Mouse (Mus musculus): ENCODE measurements around the gene G3bp2. TPM values are rescaled to one million over a fixed set of nuclear protein-coding genes. Genes with fewer than 3 reads are reported as not detected.
"Not testable (repeated sequence)": the region's sequence is repeated elsewhere in the genome, so short reads cannot be mapped to it uniquely, and the experiment has no call there.

G3bp2 gene
- 10 to 100 TPM; 57.0 to 61.2 TPM for total RNA-seq (2021)
- 14.6 and 27.5 TPM in 2 replicates for polyA plus RNA-seq (2012; rRNA removed)
- long read RNA-seq, full-length matches to known transcripts, result 49 of 97 reads
- long read RNA-seq, partial matches to known transcripts, result 8 of 97 reads
- long read RNA-seq, other reads (novel, unspliced or antisense), result 40 of 97 reads

DNA sequence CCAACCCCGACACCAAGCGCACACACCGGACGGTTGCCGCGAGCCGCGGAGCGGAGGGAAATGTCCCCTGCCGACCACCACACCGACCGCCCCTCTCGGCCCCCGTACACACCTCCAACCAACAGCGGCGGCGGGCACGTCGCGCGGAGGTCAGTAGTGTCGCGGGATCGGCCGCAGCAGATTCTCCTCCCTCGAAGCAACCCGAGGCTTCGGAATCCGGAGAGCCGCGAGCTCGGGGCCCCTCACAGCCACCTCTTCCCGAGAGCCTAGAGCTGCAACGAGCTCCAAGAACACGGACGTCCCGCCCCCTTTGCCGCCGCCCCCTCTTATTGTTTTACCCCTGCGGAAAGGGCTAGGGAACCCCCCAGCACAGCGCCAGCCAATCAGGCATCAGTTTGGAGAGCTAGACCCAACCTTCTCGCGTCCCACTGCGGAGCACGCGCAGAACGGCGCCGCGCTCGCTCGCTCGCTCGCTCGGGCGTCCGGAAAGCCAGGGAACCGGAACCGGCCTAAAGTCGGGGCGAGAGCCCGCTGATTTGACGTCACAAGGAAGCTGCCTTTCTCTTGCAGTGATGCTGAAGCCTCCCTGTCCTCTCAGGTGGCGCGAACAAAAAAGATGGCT is at the start of gene G3bp2:
Gene G3bp2, minus strand, starts transcription at position 303 of the 622 bp plus-strand sequence.
- peak; percentile 97 for DNase-seq
- intact Hi-C loops (cut with DNase I), result loop anchor here (1.0 to 2.0 kb wide), 4 partner anchors 35 to 121 kb away; partner anchors contain the start of genes Cdkl2, Rchy1 and Uso1
- TF ChIP-seq CTCF (IDR thresholded peaks at IDR 0.05) (no peak), POLR2A (IDR thresholded peaks at IDR 0.05; ENCODE audit: insufficient read depth, low read depth, low read length) (peak; percentile 89), EP300 (IDR thresholded peaks at IDR 0.05; ENCODE audit: insufficient read depth, low read depth, low read length) (peak; percentile 37; the same call in 1 of the 2 replicates)
- H3K4me3 ChIP-seq, result peak within 1 kb of the TSS; percentile 99
- peaks cover 10% of the 10 kb centered on the region for H3K4me1 ChIP-seq (ENCODE audit: control insufficient read depth, insufficient read depth, low read length)
- H3K27ac ChIP-seq, result peak within 1 kb of the TSS; percentile 87
- peaks cover 3% of the 10 kb centered on the region for H3K36me3 ChIP-seq (ENCODE audit: control insufficient read depth, insufficient read depth, low read length)
- no peaks in the 10 kb centered on the region for H3K27me3 ChIP-seq (ENCODE audit: control insufficient read depth, insufficient read depth, low read length)
- WGBS, result under 1% methylated on average over 65 of the region's 65 CpGs
- H3K79me2 ChIP-seq (replicated peaks; ENCODE audit: control insufficient read depth, insufficient read depth, low read length), result peaks cover 9% of the 10 kb centered on the region
- H3K9ac ChIP-seq (ENCODE audit: low read depth, low read length), result peak within 1 kb of the TSS; percentile 99

DNA sequence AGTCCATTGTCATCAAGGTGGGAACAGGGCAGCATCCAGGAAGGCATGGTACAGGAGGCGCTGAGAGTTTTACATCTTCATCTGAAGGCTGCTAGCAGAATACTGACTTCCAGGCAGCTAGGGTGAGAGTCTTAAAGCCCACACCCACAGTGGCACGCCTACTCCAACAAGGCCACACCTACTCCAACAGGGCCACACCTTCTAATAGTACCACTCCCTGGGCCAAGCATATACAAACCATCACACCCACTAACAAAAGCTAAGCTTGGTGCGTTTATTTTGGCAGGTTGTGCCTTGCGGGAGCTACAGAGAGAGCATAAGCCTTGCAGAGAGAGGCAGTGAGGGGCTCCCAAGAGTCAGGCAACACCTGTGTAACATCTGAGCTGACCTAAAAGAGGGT is 49.5 kb upstream of the G3bp2 start:
- H3K79me2 ChIP-seq (replicated peaks; ENCODE audit: control insufficient read depth, insufficient read depth, low read length); DNase-seq; H3K27me3 ChIP-seq (ENCODE audit: control insufficient read depth, insufficient read depth, low read length); H3K9ac ChIP-seq (ENCODE audit: low read depth, low read length); H3K36me3 ChIP-seq (ENCODE audit: control insufficient read depth, insufficient read depth, low read length); H3K4me3 ChIP-seq; intact Hi-C loops (cut with DNase I); H3K27ac ChIP-seq; H3K4me1 ChIP-seq (ENCODE audit: control insufficient read depth, insufficient read depth, low read length): not testable (repeated sequence)
- 78% methylated on average over 4 of the region's 4 CpGs for WGBS

DNA sequence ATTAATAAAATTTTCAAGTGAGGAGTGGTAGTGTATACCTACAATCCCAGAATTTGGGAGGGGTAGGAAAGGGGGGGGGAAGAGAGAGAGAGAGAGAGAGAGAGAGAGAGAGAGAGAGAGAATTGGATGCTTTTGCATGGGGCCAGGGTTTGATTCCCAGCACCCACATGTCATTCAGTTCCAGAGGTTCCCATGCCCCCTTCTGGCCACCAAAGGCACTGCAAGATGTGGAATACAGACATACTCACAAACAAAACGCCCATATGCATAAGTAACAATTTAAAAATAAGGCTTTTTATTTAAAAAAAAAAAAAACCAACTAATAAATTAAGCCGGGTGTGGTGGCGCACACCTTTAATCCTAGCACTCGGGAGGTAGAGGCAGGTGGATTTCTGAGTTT is 48.6 kb upstream of the G3bp2 start:
- H3K36me3 ChIP-seq (ENCODE audit: control insufficient read depth, insufficient read depth, low read length), result no peaks in the 10 kb centered on the region
- no peak for DNase-seq
- 96% methylated on average over 4 of the region's 4 CpGs for WGBS
- H3K27me3 ChIP-seq (ENCODE audit: control insufficient read depth, insufficient read depth, low read length), result no peaks in the 10 kb centered on the region
- intact Hi-C loops (cut with DNase I), result no loop called here
- no peak overlapping the region for H3K27ac ChIP-seq
- H3K4me1 ChIP-seq (ENCODE audit: control insufficient read depth, insufficient read depth, low read length), result peaks cover 2% of the 10 kb centered on the region; the same call in 1 of the 2 replicates
- TF ChIP-seq CTCF (IDR thresholded peaks at IDR 0.05), result peak; percentile 27; the same call in 1 of the 2 replicates
- TF ChIP-seq POLR2A (IDR thresholded peaks at IDR 0.05; ENCODE audit: insufficient read depth, low read depth, low read length), result no peak
- TF ChIP-seq EP300 (IDR thresholded peaks at IDR 0.05; ENCODE audit: insufficient read depth, low read depth, low read length), result no peak
- H3K4me3 ChIP-seq, result no peak overlapping the region
- no peaks in the 10 kb centered on the region for H3K79me2 ChIP-seq (replicated peaks; ENCODE audit: control insufficient read depth, insufficient read depth, low read length)
- no peak overlapping the region for H3K9ac ChIP-seq (ENCODE audit: low read depth, low read length)

DNA sequence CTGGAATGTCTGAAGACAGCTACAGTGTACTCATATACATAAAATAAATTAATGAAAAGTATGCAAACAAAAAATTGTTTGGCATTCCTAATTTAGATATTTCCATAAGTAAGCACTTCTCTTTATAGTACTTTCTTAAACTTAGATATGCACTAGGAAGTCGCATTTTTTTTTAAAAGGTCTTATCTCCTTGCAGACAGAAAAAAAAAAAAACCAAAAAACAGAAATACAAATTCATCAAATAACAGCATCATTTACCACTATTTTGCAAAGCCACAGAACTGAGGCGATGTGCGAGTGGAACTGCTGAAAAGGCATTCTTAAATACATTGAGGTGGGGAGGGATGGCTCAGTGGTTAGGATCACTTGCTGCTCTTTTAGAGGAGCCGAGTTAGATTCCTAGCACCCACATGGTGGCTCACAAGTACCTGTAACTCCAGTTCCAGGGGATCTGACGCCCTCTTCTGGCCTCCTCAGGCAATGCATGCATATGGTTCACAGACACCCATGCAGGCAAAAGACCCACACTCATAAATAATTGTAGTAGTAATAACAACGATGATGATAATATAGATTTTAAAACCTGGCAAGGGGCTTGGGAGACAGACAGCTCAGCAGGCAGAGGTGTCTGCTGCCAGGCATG is 46.6 kb upstream of the G3bp2 start:
- Histone ChIP-seq H3K27me3 (ENCODE audit: control insufficient read depth, insufficient read depth, low read length) (no peaks in the 10 kb centered on the region), H3K79me2 (replicated peaks; ENCODE audit: control insufficient read depth, insufficient read depth, low read length) (no peaks in the 10 kb centered on the region), H3K4me1 (ENCODE audit: control insufficient read depth, insufficient read depth, low read length) (peaks cover 2% of the 10 kb centered on the region; the same call in 1 of the 2 replicates), H3K36me3 (ENCODE audit: control insufficient read depth, insufficient read depth, low read length) (no peaks in the 10 kb centered on the region), H3K9ac (ENCODE audit: low read depth, low read length) (no peak overlapping the region), H3K4me3 (no peak overlapping the region), H3K27ac (no peak overlapping the region)
- DNase-seq, result no peak
- TF ChIP-seq EP300 (IDR thresholded peaks at IDR 0.05; ENCODE audit: insufficient read depth, low read depth, low read length) (no peak), CTCF (IDR thresholded peaks at IDR 0.05) (peak; percentile 18; the same call in 1 of the 2 replicates)
- intact Hi-C loops (cut with DNase I), result no loop called here
- WGBS, result 84% methylated on average over 6 of the region's 6 CpGs

DNA sequence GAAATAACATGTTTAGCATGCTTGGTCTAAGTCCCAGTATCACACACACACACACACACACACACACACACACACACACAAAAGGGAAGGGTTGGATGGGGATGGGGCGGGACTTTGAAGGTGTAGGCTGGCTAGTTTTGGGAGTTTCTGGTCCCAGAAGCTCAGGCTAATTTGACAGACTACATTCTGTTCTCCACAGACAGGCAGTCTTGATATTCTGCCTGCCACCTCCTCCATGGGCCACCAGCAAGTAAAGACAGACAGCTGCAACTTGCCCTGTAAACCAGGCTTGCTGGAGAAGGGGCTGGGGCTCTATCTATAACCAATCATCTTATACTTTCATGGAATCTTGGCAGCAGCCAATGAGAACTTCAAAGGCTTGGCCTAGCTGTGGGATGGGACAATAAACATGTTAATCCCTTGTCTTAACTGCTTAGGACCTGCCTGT is 45.8 kb upstream of the G3bp2 start:
- Histone ChIP-seq H3K9ac (ENCODE audit: low read depth, low read length) (no peak overlapping the region), H3K36me3 (ENCODE audit: control insufficient read depth, insufficient read depth, low read length) (no peaks in the 10 kb centered on the region), H3K4me3 (no peak overlapping the region), H3K79me2 (replicated peaks; ENCODE audit: control insufficient read depth, insufficient read depth, low read length) (no peaks in the 10 kb centered on the region), H3K4me1 (ENCODE audit: control insufficient read depth, insufficient read depth, low read length) (peaks cover 2% of the 10 kb centered on the region; the same call in 1 of the 2 replicates), H3K27me3 (ENCODE audit: control insufficient read depth, insufficient read depth, low read length) (no peaks in the 10 kb centered on the region), H3K27ac (no peak overlapping the region)
- DNase-seq, result no peak
- TF ChIP-seq CTCF (IDR thresholded peaks at IDR 0.05) (no peak), EP300 (IDR thresholded peaks at IDR 0.05; ENCODE audit: insufficient read depth, low read depth, low read length) (no peak), POLR2A (IDR thresholded peaks at IDR 0.05; ENCODE audit: insufficient read depth, low read depth, low read length) (no peak)
- intact Hi-C loops (cut with DNase I), result no loop called here
- 100% methylated on average over 1 of the region's 1 CpGs for WGBS

DNA sequence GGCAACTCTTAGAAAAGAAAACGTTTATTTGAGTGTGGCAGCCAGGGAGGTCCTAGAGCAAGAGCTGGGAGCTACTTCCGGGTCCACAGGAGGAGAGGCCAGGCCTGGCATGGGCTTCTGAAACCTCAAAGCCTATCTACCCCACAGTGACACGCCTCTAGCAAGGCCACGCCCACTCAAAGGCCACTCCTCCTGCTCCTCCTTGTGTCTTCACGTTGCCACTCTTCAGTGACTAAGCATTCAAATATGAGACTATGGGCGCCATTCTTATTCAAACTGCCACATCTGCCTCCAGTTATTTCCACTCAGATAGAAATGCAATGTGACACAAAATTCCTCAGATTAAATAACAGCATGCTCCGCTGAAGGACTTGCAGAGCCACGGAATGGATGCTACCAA is 45.1 kb upstream of the G3bp2 start:
- intact Hi-C loops (cut with DNase I), result no loop called here
- Histone ChIP-seq H3K4me3 (no peak overlapping the region), H3K79me2 (replicated peaks; ENCODE audit: control insufficient read depth, insufficient read depth, low read length) (no peaks in the 10 kb centered on the region), H3K9ac (ENCODE audit: low read depth, low read length) (no peak overlapping the region), H3K4me1 (ENCODE audit: control insufficient read depth, insufficient read depth, low read length) (peaks cover 2% of the 10 kb centered on the region; the same call in 1 of the 2 replicates), H3K27ac (no peak overlapping the region), H3K36me3 (ENCODE audit: control insufficient read depth, insufficient read depth, low read length) (no peaks in the 10 kb centered on the region), H3K27me3 (ENCODE audit: control insufficient read depth, insufficient read depth, low read length) (no peaks in the 10 kb centered on the region)
- DNase-seq, result no peak
- 27% methylated on average over 8 of the region's 8 CpGs for WGBS
- no peak for TF ChIP-seq CTCF (IDR thresholded peaks at IDR 0.05)
- no peak for TF ChIP-seq EP300 (IDR thresholded peaks at IDR 0.05; ENCODE audit: insufficient read depth, low read depth, low read length)
- TF ChIP-seq POLR2A (IDR thresholded peaks at IDR 0.05; ENCODE audit: insufficient read depth, low read depth, low read length), result no peak

Measured in heart, adult 2 months (tissue).